Mouse (Mus musculus) cerebellum, adult 2 months (tissue): ENCODE measurements around the gene Gm49325.

Experiments
- CTCF ChIP-seq: fragments of 200-500 bp; IDR thresholded peaks from 2 replicates; pipeline ENCODE4 v1.5.1; 2011; ENCODE audit warnings: low read depth, mild to moderate bottlenecking, control low read depth, low read length, moderate library complexity, borderline replicate concordance; ENCODE audit not compliant: insufficient read depth
- POLR2A ChIP-seq: fragments of 200-500 bp; IDR thresholded peaks from 2 replicates; pipeline ENCODE4 v1.6.1; 2011; ENCODE audit warnings: low read length, control low read depth, borderline replicate concordance; ENCODE audit not compliant: insufficient read depth

- TF ChIP-seq CTCF (no peak), POLR2A (no peak)
Observed at GRCm38 (mm10) chr10:77623639-77624400, 17.8 kb downstream of the Gm49325 start.
